Mouse (Mus musculus): ENCODE measurements around the gene Xlr4a.

DNA sequence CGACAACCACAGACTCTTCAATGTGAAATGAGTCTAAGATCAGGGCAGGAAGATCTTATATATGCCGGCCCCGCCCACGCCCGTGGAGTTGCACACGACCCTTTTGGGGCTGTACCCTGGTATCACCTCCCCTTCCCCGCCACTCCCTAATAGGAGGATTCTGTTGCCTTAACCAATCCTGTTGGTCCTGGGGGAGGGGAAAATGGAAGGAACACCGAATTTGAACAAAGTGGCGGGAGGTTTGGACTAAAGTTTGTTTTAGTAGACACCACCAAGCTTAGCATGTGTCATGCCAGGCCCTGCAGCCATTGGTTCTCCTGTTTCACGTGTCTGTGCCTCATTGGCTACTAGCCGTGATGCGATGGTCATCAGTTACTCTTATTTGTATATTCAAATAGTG, 42.6 kb downstream of the Xlr4a start:
- no peak for TF ChIP-seq GATA1 (IDR thresholded peaks at IDR 0.05; ENCODE audit: low read length)
- no peak for TF ChIP-seq TAL1 (IDR thresholded peaks at IDR 0.05; ENCODE audit: low read length)

All from erythroblast, embryonic 14.5 days (primary cell).